Mouse (Mus musculus) urinary bladder, postnatal 0 days (tissue): ENCODE measurements around the gene Kyat3. TPM values are rescaled to one million over a fixed set of nuclear protein-coding genes. Genes with fewer than 3 reads are reported as not detected.

Experiments
- polyA plus RNA-seq: library from polyadenylated mRNA; unstranded; fragments of >200 nt; fragmentation: Nextera tagmentation; extraction: Ambion mirVana; gene quantifications from 2 replicates; pipeline ENCODE4 v1.2.1, GENCODE M21; 2015

The Kyat3 gene
- polyA plus RNA-seq = 5.9 and 7.6 TPM in 2 replicates

DNA sequence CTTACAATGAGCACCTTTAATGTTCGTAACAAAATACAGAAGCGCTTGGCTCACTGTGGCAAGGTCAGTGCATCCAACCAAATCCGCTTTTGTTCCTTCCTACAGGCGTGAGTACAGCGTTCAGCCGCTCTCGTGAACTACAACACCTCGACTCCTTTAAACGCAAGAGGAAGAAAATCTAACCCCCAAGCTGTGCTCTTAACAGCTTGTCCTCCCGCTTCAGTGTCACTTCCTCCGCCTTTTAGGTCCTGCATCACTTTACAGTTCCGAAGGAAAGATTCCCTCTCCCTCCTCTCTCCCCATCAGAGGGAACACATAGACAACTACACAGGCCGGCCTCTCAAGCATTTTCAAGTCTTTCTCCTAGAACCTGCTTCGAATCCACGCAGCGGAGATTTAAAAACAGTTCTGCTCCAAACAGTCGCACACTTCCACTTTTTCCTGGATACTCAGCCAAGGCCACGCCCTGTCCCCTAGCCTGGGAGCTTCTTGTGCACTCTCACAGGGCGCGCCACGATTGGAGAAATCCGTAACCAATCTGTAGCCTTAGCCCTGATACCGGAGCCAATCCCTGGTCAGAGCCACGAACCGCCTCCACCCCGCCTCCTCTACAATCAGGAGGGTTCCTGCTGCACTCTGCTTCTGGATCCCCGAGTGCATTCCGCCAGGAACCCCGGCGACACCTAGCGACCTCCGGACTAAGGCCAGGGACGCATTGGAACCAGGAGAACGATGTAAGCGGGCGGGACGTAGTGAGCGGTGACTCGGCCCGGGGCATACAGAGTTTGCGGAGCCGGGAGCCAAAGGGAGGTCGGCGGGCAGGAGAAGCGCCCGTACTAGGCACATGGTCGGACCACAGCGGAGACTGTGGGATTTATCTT, at the start of gene Kyat3:
Kyat3 (plus strand) TSS at position 610 of the 881 bp plus-strand sequence.

DNA sequence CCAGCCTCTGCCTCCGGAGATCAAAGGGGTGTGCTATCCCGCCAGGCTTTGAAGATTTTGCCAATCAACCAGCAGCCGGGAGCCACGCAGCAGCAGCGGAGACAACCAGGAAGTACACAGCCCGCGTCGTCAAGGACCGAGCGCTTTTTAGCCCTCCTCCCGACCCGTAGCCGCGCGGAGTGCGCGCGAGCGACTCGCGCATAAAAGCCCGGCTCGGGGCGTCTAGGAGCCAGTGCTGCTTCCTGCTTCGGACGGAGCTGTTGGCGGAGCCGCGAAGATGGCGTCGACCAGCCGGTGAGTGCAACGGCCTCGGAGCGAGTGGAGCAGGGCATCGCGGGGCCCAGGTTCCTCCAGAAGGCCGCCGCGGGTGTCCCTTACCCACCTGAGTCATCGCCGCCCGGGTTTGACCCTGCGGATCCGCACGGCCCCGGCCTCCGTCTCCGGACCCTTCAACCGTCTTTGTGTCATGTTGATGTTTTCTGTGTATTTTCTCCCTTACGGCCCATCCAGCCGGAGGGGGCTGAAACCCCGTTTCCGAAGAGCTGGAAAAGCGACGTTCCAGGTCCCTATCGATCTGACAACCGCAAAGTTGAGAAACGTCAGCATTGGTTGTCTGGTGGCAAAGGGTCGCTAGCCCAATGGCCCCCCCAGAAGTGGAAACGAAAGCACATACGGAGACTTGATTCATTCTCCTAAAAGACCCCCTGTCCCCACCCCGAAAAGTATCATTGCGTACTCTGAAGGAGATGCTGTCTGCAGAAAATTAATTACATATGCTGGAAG, 64.3 kb downstream of the Kyat3 start, which contains the start of gene Gtf2b:
Gtf2b (plus strand) TSS at position 51 of the 783 bp plus-strand sequence.

Other genes with a start within 250 kb of the Kyat3 start
- 0.68 and 1.1 TPM in 2 replicates for gene Gbp5, start 207.1 kb upstream of the Kyat3 start, polyA plus RNA-seq
- 5.8 and 5.9 TPM in 2 replicates for gene Gbp7, start 170.7 kb upstream of the Kyat3 start, polyA plus RNA-seq
- 5.6 and 6.0 TPM in 2 replicates for gene Gbp3, start 141.0 kb upstream of the Kyat3 start, polyA plus RNA-seq
- not detected in 2 replicates for gene Gbp2b, start 106.2 kb upstream of the Kyat3 start, polyA plus RNA-seq
- 15.7 and 21.1 TPM in 2 replicates for gene Gbp2, start 80.4 kb upstream of the Kyat3 start, polyA plus RNA-seq
- gene Gtf2b, start 64.0 kb downstream of the Kyat3 start, polyA plus RNA-seq = 50.4 and 53.3 TPM in 2 replicates
- 47.5 and 57.8 TPM in 2 replicates for gene Pkn2, start 181.0 kb downstream of the Kyat3 start, polyA plus RNA-seq